Mouse (Mus musculus) megakaryocyte, adult 5-6 weeks (primary cell): ENCODE results near the gene Tet1. TPM values are rescaled to one million over a fixed set of nuclear protein-coding genes. Genes with fewer than 3 reads are reported as not detected.

Experiments used
- ATAC-seq: 2 replicates; pipeline ENCODE4 v1.8.0; 2016; ENCODE audit warnings: mild to moderate bottlenecking, inconsistent platforms; ENCODE audit not compliant: poor library complexity, severe bottlenecking
- total RNA-seq, 2 experiments: library from RNA; stranded (forward) in 1 of 2; stranded (reverse) in 1 of 2; fragments of 153-499, 151-499 nt in 1 of 2; fragments of 221-1000, 200-1000 nt in 1 of 2; gene quantifications; 2 replicates each; pipeline versions ENCODE4 v1.2.3 to v1.2.4; 2015 to 2017

Gene Tet1
- total RNA-seq, 2 experiments from 2014 or later: 0.95 to 6.1 TPM

DNA sequence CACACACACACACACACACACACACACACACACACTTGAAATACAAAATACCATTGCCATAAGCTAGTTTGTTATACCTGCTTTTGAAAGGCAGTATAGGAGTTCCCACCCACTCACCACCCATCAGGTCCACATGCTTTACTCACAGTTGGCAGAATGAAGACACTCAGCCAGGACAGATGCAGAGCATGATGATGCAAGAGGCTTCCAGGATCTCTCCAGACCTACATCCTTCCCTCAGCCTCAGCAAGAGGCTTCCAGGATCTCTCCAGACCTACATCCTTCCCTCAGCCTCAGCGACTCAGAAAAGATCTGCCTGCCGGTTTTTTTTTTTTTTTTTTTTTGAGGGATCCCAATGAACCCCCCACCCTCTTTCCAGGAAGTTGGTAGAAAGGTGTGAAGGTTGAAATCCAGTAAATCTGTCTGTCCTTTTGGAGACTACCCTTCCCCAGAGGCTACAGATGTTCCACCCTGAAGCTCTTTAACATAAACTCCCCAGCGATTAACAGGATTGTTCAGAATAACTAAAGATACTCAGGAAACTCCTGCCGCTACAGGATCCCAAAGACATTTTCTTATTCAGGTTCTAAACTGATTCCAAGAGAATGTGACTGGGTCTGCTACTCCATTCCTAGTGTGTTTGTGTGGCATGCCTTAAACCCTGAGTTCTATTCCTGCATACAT, 16.1 kb downstream of the Tet1 start:
- ATAC-seq: no peak

- ATAC-seq: no peak
These were observed 17.8 kb downstream of the Tet1 start for GRCm38 (mm10) chr10:62891025-62891424.

- peak; percentile 41 for ATAC-seq
These were observed 21.8 kb downstream of the Tet1 start for GRCm38 (mm10) chr10:62886799-62887591.

DNA sequence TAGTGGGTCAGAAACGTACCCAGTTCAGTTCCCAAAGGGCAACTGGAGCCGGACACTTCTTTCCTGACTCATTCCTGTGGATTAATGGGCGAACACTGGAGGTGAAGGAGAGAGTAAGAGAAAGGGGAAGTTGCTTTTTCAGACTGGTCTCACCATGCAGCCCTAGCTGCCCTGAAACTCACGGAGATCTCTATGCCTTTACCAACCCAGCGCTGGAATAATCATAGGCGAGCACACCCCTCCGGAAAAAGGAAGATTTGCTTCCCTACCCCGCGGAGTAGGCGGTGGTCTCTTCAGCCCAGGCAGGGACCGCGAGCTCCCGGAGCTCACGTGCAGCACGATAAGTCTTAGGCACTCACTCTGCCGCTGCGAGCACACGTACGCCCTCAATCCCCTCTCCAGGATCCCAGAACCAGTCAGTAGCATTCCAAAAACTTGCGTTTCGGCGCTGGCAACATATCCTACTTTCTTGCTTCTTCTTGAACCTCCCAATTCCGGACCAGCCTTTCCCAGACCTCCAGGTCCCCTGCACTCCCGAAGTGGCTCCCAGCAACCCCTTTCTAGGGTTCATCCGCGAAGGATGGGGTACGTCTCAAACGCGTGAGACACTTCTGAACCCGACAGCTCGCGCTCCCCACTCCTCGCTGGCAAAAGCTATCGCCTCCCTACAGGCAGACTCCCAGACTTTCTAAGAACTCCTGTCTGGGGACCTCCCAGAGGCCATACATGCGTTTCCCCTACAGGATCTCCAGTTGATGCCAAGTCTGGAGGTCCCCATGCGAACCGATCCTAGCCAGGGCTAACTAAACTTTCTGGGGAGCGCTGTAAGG, 22.6 kb downstream of the Tet1 start:
- ATAC-seq: peak; percentile 74

- no peak for ATAC-seq
These were observed 23.3 kb downstream of the Tet1 start for GRCm38 (mm10) chr10:62885460-62885859.

DNA sequence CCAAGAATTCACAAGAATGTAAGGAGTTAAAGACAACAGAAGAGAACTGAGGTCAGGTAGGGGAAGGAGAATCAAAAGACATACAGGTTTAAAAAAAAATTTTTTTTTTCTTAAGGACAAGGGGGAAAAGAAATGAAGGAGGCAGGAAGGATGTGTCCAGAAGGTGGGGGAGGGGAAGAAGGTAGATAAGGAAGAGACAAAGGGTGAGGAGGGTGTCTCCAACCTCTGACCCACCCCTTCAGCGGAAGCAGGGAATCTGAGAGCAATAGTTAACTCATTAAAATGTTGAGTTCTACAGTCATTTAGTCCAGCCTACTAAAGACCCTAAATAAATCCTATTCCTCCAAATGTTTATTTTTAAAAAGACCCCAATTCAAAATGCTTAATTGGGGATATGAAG, 24.3 kb downstream of the Tet1 start:
- no peak for ATAC-seq

- ATAC-seq: no peak
These were observed 24.8 kb downstream of the Tet1 start for GRCm38 (mm10) chr10:62883933-62884372.

GRCm38 (mm10) chr10:62881211-62881610, 27.6 kb downstream of the Tet1 start:
- peak; percentile 56 for ATAC-seq

DNA sequence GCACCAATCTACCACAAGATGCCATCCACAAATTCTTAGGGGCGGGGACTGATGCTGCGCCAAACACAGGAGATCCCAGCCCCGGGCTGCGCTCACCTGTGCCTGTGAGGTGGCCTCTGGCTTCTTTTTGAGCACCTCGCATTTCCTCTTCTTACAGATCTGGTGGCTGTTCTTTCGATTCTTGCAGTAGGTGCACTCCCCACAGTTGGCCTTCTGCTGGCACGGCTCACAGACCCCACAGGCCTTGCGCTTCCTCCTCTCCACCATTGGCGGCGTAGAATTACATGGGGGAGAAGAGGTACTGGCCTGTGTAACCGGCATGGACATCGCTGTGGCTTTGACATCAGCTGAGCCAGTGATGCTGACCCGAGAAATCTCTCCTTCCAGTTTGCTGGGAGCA, 30.7 kb downstream of the Tet1 start:
- ATAC-seq: no peak

DNA sequence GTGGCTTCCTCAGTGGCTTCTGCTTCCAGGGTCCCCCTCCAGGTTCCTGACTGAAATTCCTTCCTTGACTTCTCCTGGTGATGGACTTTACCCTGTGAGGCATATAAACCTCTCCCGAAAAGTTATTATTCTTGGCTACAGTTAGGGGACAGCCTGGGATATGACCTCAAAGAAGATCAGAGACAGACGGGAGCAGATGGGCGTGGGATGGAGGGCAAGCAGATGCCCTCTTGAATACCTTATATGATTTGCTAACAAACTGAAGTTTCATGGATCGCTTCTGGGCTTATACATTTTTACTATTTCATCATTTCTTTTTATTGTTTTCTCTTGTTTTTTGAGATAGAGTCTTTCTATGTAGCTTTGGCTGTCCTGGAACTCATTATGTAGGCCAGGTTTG, 33.2 kb downstream of the Tet1 start:
- no peak for ATAC-seq

DNA sequence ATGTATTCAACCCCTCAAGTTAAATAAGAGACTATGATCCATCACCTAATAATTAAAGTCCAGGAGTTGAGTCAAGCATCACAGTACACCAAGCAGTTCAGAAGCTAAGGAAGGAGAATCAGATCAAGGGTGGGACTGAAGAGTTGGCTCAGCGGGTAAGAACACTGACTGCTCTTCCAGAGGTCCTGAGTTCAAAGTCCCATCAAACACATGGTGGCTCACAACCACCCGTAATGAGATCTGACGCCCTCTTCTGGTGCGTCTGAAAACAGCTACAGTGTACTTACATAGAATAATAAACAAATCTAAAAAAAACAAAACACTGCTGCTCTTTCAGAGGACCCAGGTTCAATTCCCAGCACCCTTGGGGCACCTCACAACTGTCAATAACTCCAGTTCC, 34.0 kb downstream of the Tet1 start:
- ATAC-seq: no peak

- no peak for ATAC-seq
These were observed 42.6 kb downstream of the Tet1 start for GRCm38 (mm10) chr10:62866035-62866791.

DNA sequence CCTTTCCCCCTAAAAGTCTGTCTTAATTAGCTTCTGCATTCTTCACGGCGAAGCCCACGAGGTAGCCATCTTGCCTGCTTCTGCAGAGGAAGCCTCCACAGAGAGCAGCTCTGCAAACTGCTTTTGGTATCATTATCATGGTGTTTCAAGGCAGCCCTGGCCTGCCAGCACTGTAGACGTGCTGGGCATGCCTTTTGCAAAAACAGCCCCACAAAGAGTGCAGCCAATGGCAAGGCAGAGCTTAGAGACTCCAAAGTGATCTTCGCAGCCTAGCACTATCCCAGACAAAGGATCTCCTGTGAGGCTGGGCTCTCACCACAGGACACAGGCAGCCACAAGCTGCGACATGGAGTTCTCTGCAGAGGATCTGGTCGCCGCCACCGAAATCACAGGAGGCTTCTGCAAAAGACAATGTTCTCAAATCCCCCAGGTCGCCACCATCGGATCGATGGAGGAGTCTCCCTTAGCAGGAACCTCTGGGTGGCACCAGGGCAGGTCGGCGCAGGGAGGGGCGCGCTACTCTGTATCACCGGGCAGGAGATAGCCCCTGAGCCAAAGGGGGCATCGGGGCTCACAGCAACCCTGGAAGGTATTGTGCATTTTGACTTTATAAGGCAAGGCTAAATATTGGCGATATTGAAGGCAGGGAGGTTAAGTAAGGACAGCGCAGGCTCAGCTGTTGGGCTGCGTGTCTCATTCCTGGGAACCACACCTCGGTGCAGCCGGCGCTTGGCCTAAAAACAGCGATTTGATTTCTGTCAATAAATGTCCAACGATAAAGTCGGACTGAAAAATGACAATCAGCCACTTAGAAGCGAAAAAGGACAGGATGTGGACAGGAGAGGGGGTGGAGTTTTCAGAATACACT, 43.4 kb downstream of the Tet1 start:
- ATAC-seq: peak; percentile 58

DNA sequence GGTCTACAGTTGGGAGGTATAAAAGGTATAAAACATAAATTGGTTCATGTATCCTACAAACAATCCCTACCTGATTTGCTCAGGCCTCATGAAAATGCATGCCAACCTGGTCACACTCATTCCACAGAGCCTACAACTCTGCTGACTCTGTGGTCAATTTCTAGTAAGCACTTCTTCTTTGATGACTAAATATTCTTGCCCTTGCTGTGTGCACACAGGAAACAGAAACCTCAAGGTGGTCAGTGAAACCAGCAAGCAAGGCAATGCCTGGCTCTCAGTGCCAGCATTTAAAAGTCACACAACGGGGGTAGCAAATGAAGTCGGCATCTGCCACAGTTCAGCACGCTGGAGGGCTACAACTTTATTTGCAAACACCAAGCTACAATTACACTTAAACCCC, 45.2 kb downstream of the Tet1 start:
- peak; percentile 76 for ATAC-seq

DNA sequence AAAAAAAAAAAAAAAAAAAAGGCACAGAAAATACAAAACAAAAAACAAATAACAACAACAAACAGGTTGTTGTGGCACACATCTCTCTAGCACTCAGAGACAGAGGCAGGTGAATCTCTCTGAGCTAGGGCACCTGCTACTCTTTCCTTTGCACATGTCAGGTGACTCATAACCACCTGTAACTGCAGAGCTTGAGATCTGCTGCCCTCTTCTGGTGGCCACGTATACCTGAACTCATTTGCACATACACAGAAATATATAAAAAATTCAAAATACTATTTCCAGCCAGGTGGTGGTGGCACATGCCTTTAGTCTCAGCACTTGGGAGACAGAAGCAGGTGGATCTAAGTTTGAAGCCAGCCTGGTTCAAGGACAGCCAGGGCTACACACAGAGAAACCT, 46.4 kb downstream of the Tet1 start:
- ATAC-seq: no peak

GRCm38 (mm10) chr10:62858967-62859366, 49.8 kb downstream of the Tet1 start:
- ATAC-seq: no peak

- ATAC-seq: no peak
These were observed 52.0 kb downstream of the Tet1 start for GRCm38 (mm10) chr10:62856690-62857290.

DNA sequence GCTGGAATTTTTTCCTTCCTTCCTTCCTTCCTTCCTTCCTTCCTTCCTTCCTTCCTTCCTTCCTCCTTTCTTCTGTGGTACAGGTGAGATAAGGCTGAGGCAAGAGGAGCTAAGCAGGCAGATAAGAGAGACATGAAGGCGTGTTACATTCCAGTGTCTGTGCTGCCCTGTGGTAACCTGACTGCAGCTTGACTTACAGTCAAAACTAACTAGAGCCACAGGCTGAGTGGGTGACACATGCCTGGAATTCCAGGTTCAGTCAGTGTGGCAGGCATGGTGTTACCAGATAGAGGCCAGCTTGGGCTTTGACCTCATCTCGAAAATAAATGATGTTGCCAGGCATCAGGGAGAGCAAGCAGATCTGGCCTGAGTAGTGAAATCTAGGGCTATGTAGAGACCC, 53.8 kb downstream of the Tet1 start:
- ATAC-seq: no peak

- ATAC-seq: no peak
These were observed 54.2 kb downstream of the Tet1 start for GRCm38 (mm10) chr10:62854581-62854980.
